Mouse (Mus musculus) olfactory bulb, adult 2 months (tissue): ENCODE data around the gene Banp. TPM values are rescaled to one million over a fixed set of nuclear protein-coding genes. Genes with fewer than 3 reads are reported as not detected.
A peak's percentile ranks its signal among the peaks of the same experiment; 100 is the strongest.

ENCODE experiments used
- H3K27ac ChIP-seq: fragments of 200-500 bp; 2 replicates; pipeline ENCODE4 v1.5.1; 2012; ENCODE audit warnings: low read depth, low read length; ENCODE audit not compliant: insufficient read depth
- H3K4me1 ChIP-seq: fragments of 200-500 bp; 2 replicates; pipeline ENCODE4 v1.6.1; 2012; ENCODE audit warnings: low read length; ENCODE audit not compliant: control insufficient read depth, insufficient read depth
- H3K4me3 ChIP-seq: fragments of 200-500 bp; 2 replicates; pipeline ENCODE4 v1.5.1; 2012; ENCODE audit warnings: mild to moderate bottlenecking, low read depth, low read length, moderate library complexity; ENCODE audit not compliant: insufficient read depth
- CTCF ChIP-seq: fragments of 200-500 bp; IDR thresholded peaks from 2 replicates; pipeline ENCODE4 v1.5.1; 2012; ENCODE audit warnings: low read depth, mild to moderate bottlenecking, low read length, moderate library complexity; ENCODE audit not compliant: insufficient read depth
- POLR2A ChIP-seq: fragments of 200-500 bp; IDR thresholded peaks from 2 replicates; pipeline ENCODE4 v1.6.1; 2012; ENCODE audit warnings: mild to moderate bottlenecking, low read depth, low read length, moderate library complexity; ENCODE audit not compliant: insufficient read depth
- WGBS: fragments of 180-500 bp; shearing (Covaris S2); methylation state at CpG from one replicate; pipeline ENCODE4 v1.1.7; 2018; 5-methylcytosine and 5-hydroxymethylcytosine counted together
- polyA plus RNA-seq: library from polyadenylated mRNA; stranded (reverse); fragments of >200 nt; gene quantifications from 2 replicates; pipeline ENCODE4 v1.2.4, GENCODE M21; 2012; ENCODE audit warnings: low replicate concordance; ENCODE audit not compliant: missing spikeins, insufficient read depth, insufficient read length

The Banp gene
- polyA plus RNA-seq, 1 experiment, result not detected

DNA sequence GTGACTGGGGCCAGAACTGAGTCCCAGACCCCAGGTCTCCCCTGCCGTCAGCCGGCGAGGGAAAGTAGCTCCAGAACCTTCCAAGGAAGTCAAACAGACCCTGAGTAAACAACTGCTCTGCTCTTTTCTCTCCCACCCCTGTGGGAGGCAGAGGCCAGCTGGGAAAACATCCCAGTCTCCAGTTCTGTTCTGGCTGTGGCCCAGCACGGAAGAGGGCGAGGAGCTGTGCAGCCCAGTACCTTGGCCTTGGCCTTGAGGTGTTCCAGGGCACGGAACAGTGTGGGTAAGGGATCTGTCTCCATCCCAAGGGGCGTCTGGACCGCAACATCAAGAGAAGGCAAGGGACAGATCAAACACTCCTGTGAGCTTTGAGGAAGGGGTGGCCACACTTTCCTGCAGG lies 27.4 kb upstream of the Banp start:
- H3K27ac ChIP-seq, result 0 out of 2 replicates have a peak overlapping the region, but pooled peaks have one; percentile 40
- WGBS, result 55% methylated on average over 8 of the region's 8 CpGs
- H3K4me1 ChIP-seq, result peaks cover 18% of the 10 kb centered on the region
- no peak overlapping the region for H3K4me3 ChIP-seq
- TF ChIP-seq POLR2A, result no peak

DNA sequence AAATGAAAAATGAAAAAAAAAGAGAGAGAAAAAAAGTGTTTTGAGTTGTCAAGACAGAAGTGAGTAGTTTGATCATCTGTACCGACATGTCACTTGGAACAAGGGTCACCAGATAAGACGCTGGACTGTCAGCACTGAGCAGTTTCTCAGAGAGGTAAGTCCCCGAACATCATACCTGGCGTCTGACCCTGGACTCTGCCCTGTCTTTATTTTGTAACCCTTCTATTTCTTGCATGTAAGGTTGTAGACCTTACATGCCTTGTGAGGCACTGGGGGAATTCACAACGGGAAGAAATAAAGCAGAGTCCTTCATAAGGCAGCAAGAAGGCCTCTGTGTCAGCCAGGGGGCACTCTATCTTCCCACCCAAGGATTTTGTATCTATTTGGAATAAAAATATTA lies 24.9 kb upstream of the Banp start:
- peaks cover 18% of the 10 kb centered on the region for H3K4me1 ChIP-seq
- no peak overlapping the region for H3K4me3 ChIP-seq
- WGBS, result 88% methylated on average over 5 of the region's 5 CpGs
- no peak for TF ChIP-seq CTCF
- no peak overlapping the region for H3K27ac ChIP-seq

GRCm38 (mm10) chr8:121925624-121926023 lies 23.9 kb upstream of the Banp start:
- 26% methylated on average over 10 of the region's 10 CpGs for WGBS
- TF ChIP-seq POLR2A (no peak), CTCF (peak; percentile 54; the same call in 1 of the 2 replicates)
- H3K4me3 ChIP-seq, result no peak overlapping the region
- H3K27ac ChIP-seq, result no peak overlapping the region
- H3K4me1 ChIP-seq, result peaks cover 18% of the 10 kb centered on the region

- H3K4me1 ChIP-seq, result peaks cover 12% of the 10 kb centered on the region
- WGBS, result 58% methylated on average over 8 of the region's 8 CpGs
- H3K4me3 ChIP-seq, result no peak overlapping the region
- no peak for TF ChIP-seq POLR2A
- TF ChIP-seq CTCF, result no peak
- no peak overlapping the region for H3K27ac ChIP-seq
Observed at GRCm38 (mm10) chr8:121926266-121926665, 23.3 kb upstream of the Banp start.

DNA sequence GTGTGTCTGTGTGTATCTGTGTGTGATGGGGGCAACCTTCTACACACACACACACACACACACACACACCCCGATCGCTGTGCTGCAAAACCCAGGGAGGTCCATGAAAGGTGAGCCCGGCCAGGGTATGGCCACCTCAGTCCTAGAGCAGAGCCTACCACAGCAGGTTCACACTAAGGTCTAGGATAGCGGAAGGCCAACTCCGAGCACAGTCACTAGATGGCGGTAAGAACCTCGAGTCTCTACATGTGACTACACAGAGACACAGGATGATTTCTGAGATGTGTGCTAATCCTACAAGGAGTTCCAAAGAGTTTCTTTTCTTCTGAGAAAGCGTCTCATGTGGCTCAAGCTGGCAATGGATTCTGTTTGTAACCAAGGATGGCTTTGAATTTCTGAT lies 22.2 kb upstream of the Banp start:
- 44% methylated on average over 8 of the region's 8 CpGs for WGBS
- Histone ChIP-seq H3K4me3 (no peak overlapping the region), H3K4me1 (peaks cover 3% of the 10 kb centered on the region; the same call in 1 of the 2 replicates), H3K27ac (no peak overlapping the region)
- TF ChIP-seq CTCF, result 0 out of 2 replicates have a peak, but pooled peaks have one; percentile 14
- no peak for TF ChIP-seq POLR2A

- peaks cover 5% of the 10 kb centered on the region; the same call in 1 of the 2 replicates for H3K4me1 ChIP-seq
- H3K27ac ChIP-seq, result no peak overlapping the region
- TF ChIP-seq CTCF, result no peak
- no peak for TF ChIP-seq POLR2A
- WGBS, result 90% methylated on average over 4 of the region's 4 CpGs
- no peak overlapping the region for H3K4me3 ChIP-seq
Observed at GRCm38 (mm10) chr8:121930047-121930446, 19.5 kb upstream of the Banp start.

- TF ChIP-seq CTCF, result no peak
- TF ChIP-seq POLR2A, result no peak
- Histone ChIP-seq H3K4me1 (peaks cover 12% of the 10 kb centered on the region; the same call in 1 of the 2 replicates), H3K4me3 (no peak overlapping the region), H3K27ac (no peak overlapping the region)
- WGBS, result 77% methylated on average over 7 of the region's 7 CpGs
Observed at GRCm38 (mm10) chr8:121931571-121931970, 18.0 kb upstream of the Banp start.

DNA sequence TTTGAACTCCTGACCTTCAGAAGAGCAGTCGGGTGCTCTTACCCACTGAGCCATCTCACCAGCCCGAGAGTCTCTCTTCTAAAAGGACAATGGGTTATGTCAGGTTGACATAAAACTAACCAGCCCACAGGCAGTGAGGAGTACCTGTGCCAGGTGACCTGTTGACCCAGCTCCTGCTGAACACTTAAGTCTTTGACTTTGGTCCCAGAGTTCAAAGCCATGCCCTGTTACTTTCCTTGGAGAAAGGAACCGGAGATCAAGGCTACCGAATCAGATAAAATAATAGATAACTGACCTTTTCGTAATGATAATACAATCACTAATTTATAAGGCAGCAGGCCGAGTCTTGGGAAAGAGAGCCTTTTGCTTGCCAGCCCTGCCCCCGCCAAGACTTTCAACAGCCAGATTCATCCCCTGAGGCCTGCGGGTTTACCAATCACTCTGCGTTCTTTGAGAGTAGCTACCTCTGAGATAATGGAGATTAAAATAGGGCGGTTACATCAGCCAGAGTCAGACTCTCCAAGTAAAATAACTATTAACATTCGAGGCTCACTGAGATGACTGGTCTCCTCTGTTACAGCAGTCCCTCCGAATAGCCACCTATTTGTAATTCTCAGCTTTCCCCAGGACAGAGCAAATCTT lies 17.4 kb upstream of the Banp start:
- Histone ChIP-seq H3K4me3 (no peak overlapping the region), H3K4me1 (peaks cover 11% of the 10 kb centered on the region; the same call in 1 of the 2 replicates), H3K27ac (no peak overlapping the region)
- TF ChIP-seq POLR2A (no peak), CTCF (no peak)
- WGBS, result 59% methylated on average over 12 of the region's 12 CpGs

DNA sequence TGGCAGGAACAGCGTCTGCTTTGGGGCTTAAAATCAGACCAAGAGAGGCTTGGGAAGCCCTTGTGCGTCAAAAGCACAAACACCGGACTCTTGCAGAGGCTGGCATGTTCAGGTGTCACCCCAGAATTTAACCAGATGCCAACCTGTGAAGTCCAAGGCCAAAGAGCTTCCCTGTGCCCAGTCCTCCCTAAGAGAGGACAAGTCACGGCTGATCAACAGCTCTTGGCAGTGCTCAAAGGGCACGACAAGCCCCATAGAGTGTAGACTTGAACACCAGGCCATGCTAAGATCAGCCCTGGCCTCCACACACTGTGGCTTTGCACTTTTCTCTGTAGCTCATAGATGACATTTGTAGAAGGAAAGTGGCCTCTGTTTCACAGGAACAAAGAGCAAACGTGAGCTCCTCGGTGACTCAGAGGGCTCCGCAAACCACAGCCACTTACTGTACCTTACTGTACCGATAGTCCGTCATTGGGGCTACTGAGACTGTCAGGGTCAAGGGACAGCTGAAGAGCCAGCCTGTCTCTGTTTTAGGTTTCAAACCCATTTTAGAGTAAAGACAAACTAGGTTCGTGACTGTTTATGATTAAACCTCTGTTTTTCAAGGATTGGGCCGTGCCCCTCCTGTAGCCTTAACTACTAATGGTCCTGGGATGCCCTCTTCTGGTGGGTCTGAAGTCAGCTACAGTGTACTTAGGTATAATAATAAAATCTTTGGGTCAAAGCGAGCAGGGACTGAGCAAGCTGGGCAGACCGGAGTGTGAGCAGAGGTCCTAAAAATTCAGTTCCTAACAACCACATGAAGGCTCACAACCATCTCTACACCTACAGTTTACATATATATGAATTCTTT lies 16.7 kb upstream of the Banp start:
- 80% methylated on average over 14 of the region's 14 CpGs for WGBS
- peaks cover 9% of the 10 kb centered on the region; the same call in 1 of the 2 replicates for H3K4me1 ChIP-seq
- TF ChIP-seq CTCF, result no peak
- no peak for TF ChIP-seq POLR2A
- no peak overlapping the region for H3K27ac ChIP-seq
- H3K4me3 ChIP-seq, result no peak overlapping the region
